Mouse (Mus musculus): Measurements from ENCODE around the gene Insyn1. TPM values are rescaled to one million over a fixed set of nuclear protein-coding genes. Genes with fewer than 3 reads are reported as not detected.

Insyn1 gene
- polyA plus RNA-seq, 1 experiment from 2014 or later: 8.1 TPM

GRCm38 (mm10) chr9:58519953-58520352 is 31.6 kb downstream of the Insyn1 start:
- Histone ChIP-seq H3K4me2 (ENCODE audit: low read length) (no peak overlapping the region), H3K4me3 (ENCODE audit: low read depth, low read length) (no peak overlapping the region), H3K4me1 (ENCODE audit: control insufficient read depth, insufficient read depth, low read length) (peaks cover 8% of the 10 kb centered on the region; the same call in 1 of the 2 replicates), H3K36me3 (ENCODE audit: control insufficient read depth, insufficient read depth, low read length) (peaks cover 9% of the 10 kb centered on the region), H3K27ac (ENCODE audit: low read depth, low read length) (no peak overlapping the region), H3K27me3 (replicated peaks; ENCODE audit: control insufficient read depth, insufficient read depth, low read length) (no peaks in the 10 kb centered on the region), H3K9me3 (replicated peaks; ENCODE audit: control insufficient read depth, low read length) (no peaks in the 10 kb centered on the region), H3K9ac (ENCODE audit: low read length) (no peak overlapping the region)
- no peak for ATAC-seq
- 86% methylated on average over 3 of the region's 3 CpGs for WGBS
- no peak for DNase-seq (ENCODE audit: low spot score)

- ATAC-seq: no peak
- Histone ChIP-seq H3K36me3 (ENCODE audit: control insufficient read depth, insufficient read depth, low read length) (peaks cover 18% of the 10 kb centered on the region), H3K27me3 (replicated peaks; ENCODE audit: control insufficient read depth, insufficient read depth, low read length) (no peaks in the 10 kb centered on the region), H3K9me3 (replicated peaks; ENCODE audit: control insufficient read depth, low read length) (no peaks in the 10 kb centered on the region), H3K4me1 (ENCODE audit: control insufficient read depth, insufficient read depth, low read length) (peaks cover under 1% of the 10 kb centered on the region; the same call in 1 of the 2 replicates), H3K27ac (ENCODE audit: low read depth, low read length) (no peak overlapping the region), H3K4me3 (ENCODE audit: low read depth, low read length) (no peak overlapping the region), H3K9ac (ENCODE audit: low read length) (no peak overlapping the region), H3K4me2 (ENCODE audit: low read length) (no peak overlapping the region)
- WGBS: 66% methylated on average over 5 of the region's 5 CpGs
- no peak for DNase-seq (ENCODE audit: low spot score)
Observed at GRCm38 (mm10) chr9:58520816-58521581, 32.6 kb downstream of the Insyn1 start.

- Histone ChIP-seq H3K4me1 (ENCODE audit: control insufficient read depth, insufficient read depth, low read length) (no peaks in the 10 kb centered on the region), H3K4me2 (ENCODE audit: low read length) (no peak overlapping the region), H3K27me3 (replicated peaks; ENCODE audit: control insufficient read depth, insufficient read depth, low read length) (no peaks in the 10 kb centered on the region), H3K27ac (ENCODE audit: low read depth, low read length) (no peak overlapping the region), H3K9ac (ENCODE audit: low read length) (no peak overlapping the region), H3K36me3 (ENCODE audit: control insufficient read depth, insufficient read depth, low read length) (peaks cover 26% of the 10 kb centered on the region), H3K9me3 (replicated peaks; ENCODE audit: control insufficient read depth, low read length) (no peaks in the 10 kb centered on the region), H3K4me3 (ENCODE audit: low read depth, low read length) (no peak overlapping the region)
- no peak for ATAC-seq
- WGBS: 71% methylated on average over 4 of the region's 4 CpGs
- no peak for DNase-seq (ENCODE audit: low spot score)
Observed at GRCm38 (mm10) chr9:58521883-58522423, 33.5 kb downstream of the Insyn1 start.

DNA sequence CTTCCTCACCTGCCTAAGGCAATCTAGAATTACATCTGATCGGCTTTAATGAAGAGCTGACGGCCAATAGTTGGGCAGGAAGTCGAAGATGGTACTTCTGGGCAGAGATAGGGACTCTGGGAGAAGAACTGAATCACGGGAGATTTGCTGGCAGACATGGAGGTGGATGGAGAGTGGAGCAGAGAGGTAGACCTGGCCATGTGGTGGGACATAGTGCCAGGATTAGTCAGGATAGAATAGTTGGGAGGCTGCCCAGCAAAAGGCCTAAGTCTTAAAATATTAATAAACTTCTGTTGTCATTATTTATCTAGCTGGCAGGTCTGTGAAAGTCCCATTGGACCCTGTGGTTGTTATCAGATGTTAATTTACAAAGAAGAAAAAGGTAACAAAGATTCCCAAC is 36.7 kb downstream of the Insyn1 start:
- Histone ChIP-seq H3K4me2 (ENCODE audit: low read length) (no peak overlapping the region), H3K9ac (ENCODE audit: low read length) (no peak overlapping the region), H3K36me3 (ENCODE audit: control insufficient read depth, insufficient read depth, low read length) (peaks cover 53% of the 10 kb centered on the region), H3K27me3 (replicated peaks; ENCODE audit: control insufficient read depth, insufficient read depth, low read length) (no peaks in the 10 kb centered on the region), H3K4me3 (ENCODE audit: low read depth, low read length) (no peak overlapping the region), H3K9me3 (replicated peaks; ENCODE audit: control insufficient read depth, low read length) (no peaks in the 10 kb centered on the region), H3K27ac (ENCODE audit: low read depth, low read length) (no peak overlapping the region), H3K4me1 (ENCODE audit: control insufficient read depth, insufficient read depth, low read length) (no peaks in the 10 kb centered on the region)
- 93% methylated on average over 4 of the region's 4 CpGs for WGBS
- DNase-seq (ENCODE audit: low spot score): no peak
- no peak for ATAC-seq

- no peak overlapping the region for H3K4me2 ChIP-seq (ENCODE audit: low read length)
- no peaks in the 10 kb centered on the region for H3K27me3 ChIP-seq (replicated peaks; ENCODE audit: control insufficient read depth, insufficient read depth, low read length)
- H3K4me1 ChIP-seq (ENCODE audit: control insufficient read depth, insufficient read depth, low read length): no peaks in the 10 kb centered on the region
- 81% methylated on average over 4 of the region's 4 CpGs for WGBS
- ATAC-seq (no peak), DNase-seq (ENCODE audit: low spot score) (no peak)
- H3K36me3 ChIP-seq (ENCODE audit: control insufficient read depth, insufficient read depth, low read length): peaks cover 61% of the 10 kb centered on the region
- H3K4me3 ChIP-seq (ENCODE audit: low read depth, low read length): no peak overlapping the region
- H3K9ac ChIP-seq (ENCODE audit: low read length): no peak overlapping the region
- no peak overlapping the region for H3K27ac ChIP-seq (ENCODE audit: low read depth, low read length)
- no peaks in the 10 kb centered on the region for H3K9me3 ChIP-seq (replicated peaks; ENCODE audit: control insufficient read depth, low read length)
Observed at GRCm38 (mm10) chr9:58527841-58528240, 39.4 kb downstream of the Insyn1 start.

- no peak overlapping the region for H3K4me3 ChIP-seq (ENCODE audit: low read depth, low read length)
- 95% methylated on average over 13 of the region's 13 CpGs for WGBS
- no peaks in the 10 kb centered on the region for H3K27me3 ChIP-seq (replicated peaks; ENCODE audit: control insufficient read depth, insufficient read depth, low read length)
- H3K4me1 ChIP-seq (ENCODE audit: control insufficient read depth, insufficient read depth, low read length): no peaks in the 10 kb centered on the region
- no peak overlapping the region for H3K27ac ChIP-seq (ENCODE audit: low read depth, low read length)
- no peaks in the 10 kb centered on the region for H3K9me3 ChIP-seq (replicated peaks; ENCODE audit: control insufficient read depth, low read length)
- no peak for DNase-seq (ENCODE audit: low spot score)
- H3K9ac ChIP-seq (ENCODE audit: low read length): no peak overlapping the region
- no peak for ATAC-seq
- no peak overlapping the region for H3K4me2 ChIP-seq (ENCODE audit: low read length)
- H3K36me3 ChIP-seq (ENCODE audit: control insufficient read depth, insufficient read depth, low read length): peaks cover 55% of the 10 kb centered on the region
Observed at GRCm38 (mm10) chr9:58530407-58530806, 42.0 kb downstream of the Insyn1 start.

- no peaks in the 10 kb centered on the region for H3K4me1 ChIP-seq (ENCODE audit: control insufficient read depth, insufficient read depth, low read length)
- no peak overlapping the region for H3K9ac ChIP-seq (ENCODE audit: low read length)
- H3K27me3 ChIP-seq (replicated peaks; ENCODE audit: control insufficient read depth, insufficient read depth, low read length): no peaks in the 10 kb centered on the region
- H3K4me2 ChIP-seq (ENCODE audit: low read length): no peak overlapping the region
- H3K36me3 ChIP-seq (ENCODE audit: control insufficient read depth, insufficient read depth, low read length): peaks cover 53% of the 10 kb centered on the region
- no peak overlapping the region for H3K27ac ChIP-seq (ENCODE audit: low read depth, low read length)
- no peaks in the 10 kb centered on the region for H3K9me3 ChIP-seq (replicated peaks; ENCODE audit: control insufficient read depth, low read length)
- WGBS: 82% methylated on average over 4 of the region's 4 CpGs
- ATAC-seq (no peak), DNase-seq (ENCODE audit: low spot score) (no peak)
- H3K4me3 ChIP-seq (ENCODE audit: low read depth, low read length): no peak overlapping the region
Observed at GRCm38 (mm10) chr9:58532236-58532635, 43.8 kb downstream of the Insyn1 start.

- Histone ChIP-seq H3K9me3 (replicated peaks; ENCODE audit: control insufficient read depth, low read length) (no peaks in the 10 kb centered on the region), H3K36me3 (ENCODE audit: control insufficient read depth, insufficient read depth, low read length) (peaks cover 48% of the 10 kb centered on the region), H3K27me3 (replicated peaks; ENCODE audit: control insufficient read depth, insufficient read depth, low read length) (no peaks in the 10 kb centered on the region), H3K4me2 (ENCODE audit: low read length) (no peak overlapping the region), H3K27ac (ENCODE audit: low read depth, low read length) (no peak overlapping the region), H3K9ac (ENCODE audit: low read length) (no peak overlapping the region), H3K4me3 (ENCODE audit: low read depth, low read length) (no peak overlapping the region), H3K4me1 (ENCODE audit: control insufficient read depth, insufficient read depth, low read length) (no peaks in the 10 kb centered on the region)
- WGBS: 94% methylated on average over 6 of the region's 6 CpGs
- no peak for DNase-seq (ENCODE audit: low spot score)
- no peak for ATAC-seq
Observed at GRCm38 (mm10) chr9:58533322-58533721, 44.9 kb downstream of the Insyn1 start.

DNA sequence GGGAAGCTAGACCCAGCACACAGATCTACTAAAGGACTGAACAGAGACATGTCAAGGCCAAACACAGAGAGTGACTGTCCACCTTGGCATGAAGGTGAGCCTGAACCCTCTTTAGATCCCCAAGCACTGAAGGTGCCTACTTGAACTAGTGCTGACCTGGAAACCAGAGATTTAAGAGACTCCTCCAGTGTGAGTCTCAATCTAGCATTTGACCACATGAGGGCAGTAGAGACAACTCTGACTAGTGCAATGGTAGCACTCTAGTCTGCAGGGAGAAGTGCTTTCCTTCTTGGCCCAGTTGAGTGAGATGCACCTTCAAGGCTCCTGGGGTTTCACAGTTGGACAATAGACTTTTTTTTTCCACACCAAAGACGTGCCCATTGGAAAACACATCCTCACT is 46.4 kb downstream of the Insyn1 start:
- no peak overlapping the region for H3K27ac ChIP-seq (ENCODE audit: low read depth, low read length)
- peak; percentile 56; the same call in 1 of the 2 replicates for ATAC-seq
- H3K27me3 ChIP-seq (replicated peaks; ENCODE audit: control insufficient read depth, insufficient read depth, low read length): no peaks in the 10 kb centered on the region
- no peak overlapping the region for H3K4me2 ChIP-seq (ENCODE audit: low read length)
- WGBS: 58% methylated on average over 1 of the region's 1 CpGs
- no peak overlapping the region for H3K9ac ChIP-seq (ENCODE audit: low read length)
- no peak overlapping the region for H3K4me3 ChIP-seq (ENCODE audit: low read depth, low read length)
- H3K4me1 ChIP-seq (ENCODE audit: control insufficient read depth, insufficient read depth, low read length): no peaks in the 10 kb centered on the region
- DNase-seq (ENCODE audit: low spot score): peak; percentile 86
- no peaks in the 10 kb centered on the region for H3K9me3 ChIP-seq (replicated peaks; ENCODE audit: control insufficient read depth, low read length)
- peaks cover 44% of the 10 kb centered on the region for H3K36me3 ChIP-seq (ENCODE audit: control insufficient read depth, insufficient read depth, low read length)
